ENCODE assay signal across 9 mouse cellular contexts in the genomic region with DNA sequence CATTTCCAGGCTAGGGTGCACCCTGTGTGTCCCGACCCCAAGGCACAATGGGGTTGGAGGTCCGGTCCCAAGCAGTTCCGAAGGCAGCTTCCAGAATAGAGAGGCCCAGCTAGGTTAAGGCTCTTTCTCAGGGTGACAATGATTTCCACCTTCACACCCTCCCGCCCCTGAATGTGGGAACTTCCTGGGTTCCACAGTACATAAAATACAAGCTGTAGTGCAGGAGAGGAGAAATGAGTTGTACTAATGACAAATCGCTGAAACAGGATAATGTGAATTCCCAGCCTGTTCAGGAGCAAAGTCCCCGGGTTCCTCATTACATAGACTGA. TPM values are rescaled to one million over a fixed set of nuclear protein-coding genes. Genes with fewer than 3 reads are reported as not detected.
DNase-seq lines count a peak whose midpoint lies in the region; ATAC-seq and TF ChIP-seq lines count a peak whose summit lies in the region.
"Had no signal": no experiment of that assay in that cellular context is flagged by ENCODE, and none has a peak within 500 bp of the region (broad histone marks: within the 10 kb centered on the region; RNA-seq: fewer than 3 reads in every experiment).

No protein-coding gene starts in this region.

- no peaks in the 10 kb centered on the region for H3K27me3 ChIP-seq in kidney, adult 2 months (replicated peaks; ENCODE audit: control insufficient read depth, insufficient read depth, low read length)
- peaks cover 4% of the 10 kb centered on the region; the same call in 1 of the 2 replicates for H3K27me3 ChIP-seq in forebrain, embryonic 12.5 days
- no peaks in the 10 kb centered on the region for H3K27me3 ChIP-seq in limb, embryonic 10.5 days (ENCODE audit: low read depth, poor library complexity, severe bottlenecking)
- H3K27me3 ChIP-seq in neural tube, embryonic 14.5 days (ENCODE audit: control insufficient read depth, insufficient read depth, low read length) = no peaks in the 10 kb centered on the region

- peak; percentile 36 for ATAC-seq in forebrain, embryonic 12.5 days (ENCODE audit: low FRiP score)
- no peak for ATAC-seq in neural tube, embryonic 14.5 days (ENCODE audit: low read depth)

- no peak overlapping the region for H3K4me3 ChIP-seq in kidney, adult 2 months (ENCODE audit: insufficient read depth, low read depth, low read length)
- 0 out of 2 replicates have a peak overlapping the region, but pooled peaks have one; percentile 7 for H3K4me3 ChIP-seq in forebrain, embryonic 12.5 days (replicated peaks)
- no peak overlapping the region for H3K4me3 ChIP-seq in limb, embryonic 10.5 days
- H3K4me3 ChIP-seq in neural tube, embryonic 14.5 days (ENCODE audit: low read depth, low read length) = no peak overlapping the region

- WGBS in kidney, adult 2 months = 37% methylated on average over 6 of the region's 6 CpGs
- WGBS in forebrain, embryonic 12.5 days = 10% methylated on average over 6 of the region's 6 CpGs
- 64% methylated on average over 6 of the region's 6 CpGs for WGBS in limb, embryonic 10.5 days
- WGBS in neural tube, embryonic 14.5 days = 11% methylated on average over 6 of the region's 6 CpGs

- peak overlapping the region; percentile 38 for H3K4me2 ChIP-seq in forebrain, embryonic 12.5 days
- H3K4me2 ChIP-seq in neural tube, embryonic 14.5 days (ENCODE audit: low read depth, low read length) = no peak overlapping the region; the same call in 1 of the 2 replicates

- peak overlapping the region; percentile 40; the same call in 1 of the 2 replicates for H3K27ac ChIP-seq in kidney, adult 2 months (ENCODE audit: insufficient read depth, low read depth, low read length)
- peak overlapping the region; percentile 91 for H3K27ac ChIP-seq in forebrain, embryonic 12.5 days
- H3K27ac ChIP-seq in limb, embryonic 10.5 days = peak overlapping the region; percentile 69
- H3K27ac ChIP-seq in neural tube, embryonic 14.5 days (ENCODE audit: low read depth, low read length) = peak overlapping the region; percentile 60; the same call in 1 of the 2 replicates

- H3K36me3 ChIP-seq in kidney, adult 2 months (ENCODE audit: control insufficient read depth, insufficient read depth, low read length) = peaks cover 2% of the 10 kb centered on the region; the same call in 1 of the 2 replicates
- H3K36me3 ChIP-seq in forebrain, embryonic 12.5 days (replicated peaks) = no peaks in the 10 kb centered on the region; the same call in 1 of the 2 replicates
- peaks cover 28% of the 10 kb centered on the region for H3K36me3 ChIP-seq in limb, embryonic 10.5 days
- H3K36me3 ChIP-seq in neural tube, embryonic 14.5 days (ENCODE audit: control insufficient read depth, insufficient read depth, low read length) = no peaks in the 10 kb centered on the region

- TF ChIP-seq POLR2A in kidney, adult 2 months (IDR thresholded peaks at IDR 0.05; ENCODE audit: low read depth, low read length) = no peak

- no peak for TF ChIP-seq CTCF in kidney, adult 2 months (conservative IDR thresholded peaks at IDR 0.05; ENCODE audit: insufficient read depth, insufficient read length, low read depth, low read length)

- H3K4me1 ChIP-seq in kidney, adult 2 months (ENCODE audit: control insufficient read depth, insufficient read depth, low read length) = peaks cover 20% of the 10 kb centered on the region
- H3K4me1 ChIP-seq in forebrain, embryonic 12.5 days = peaks cover 40% of the 10 kb centered on the region
- H3K4me1 ChIP-seq in limb, embryonic 10.5 days = peaks cover 36% of the 10 kb centered on the region
- peaks cover 26% of the 10 kb centered on the region for H3K4me1 ChIP-seq in neural tube, embryonic 14.5 days (ENCODE audit: control insufficient read depth, insufficient read depth, low read length)

- no peaks in the 10 kb centered on the region for H3K9me3 ChIP-seq in forebrain, embryonic 12.5 days
- H3K9me3 ChIP-seq in limb, embryonic 10.5 days (replicated peaks) = no peaks in the 10 kb centered on the region
- H3K9me3 ChIP-seq in neural tube, embryonic 14.5 days (ENCODE audit: control insufficient read depth, low read length) = no peaks in the 10 kb centered on the region

- peak; percentile 39 for DNase-seq in kidney, adult 2 months
- no peak for DNase-seq in kidney, adult 8-10 months
- peak; percentile 43 for DNase-seq in limb, embryonic 10.5 days (ENCODE audit: low spot score)
- DNase-seq in cerebellum, postnatal 10 days = no peak
- no peak for DNase-seq in cerebellum, postnatal 4 days (ENCODE audit: low spot score in 2 of 2)
- no peak for DNase-seq in urinary bladder, postnatal 10 days (ENCODE audit: low spot score)
- DNase-seq: heart, postnatal 36 days had no signal

- peak overlapping the region; percentile 38; the same call in 1 of the 2 replicates for H3K9ac ChIP-seq in forebrain, embryonic 12.5 days
- H3K9ac ChIP-seq in neural tube, embryonic 14.5 days (replicated peaks; ENCODE audit: low read depth, low read length) = no peak overlapping the region

RNA-seq across cellular contexts. Expression of gene Meis2, which starts 46.2 kb away (rescaled TPM):
- 28.5 and 32.2 TPM in 2 replicates for polyA plus RNA-seq in kidney, adult 2 months (2012; rRNA removed)
- polyA plus RNA-seq in forebrain, embryonic 12.5 days (2016; fragmentation: Nextera tagmentation; extraction: Ambion mirVana) = 104 and 111 TPM in 2 replicates
- 63.2 and 65.7 TPM in 2 replicates for polyA plus RNA-seq in limb, embryonic 10.5 days (2016; fragmentation: Nextera tagmentation; extraction: Ambion mirVana)
- 102 and 117 TPM in 2 replicates for polyA plus RNA-seq in neural tube, embryonic 14.5 days (2014; fragmentation: Nextera tagmentation; extraction: Ambion mirVana)

Comparison
In these comparisons a context has a peak if more than half of its experiments do, and no peak if none do; other contexts are left out.
1. DNase-seq: peak in kidney, adult 2 months (single experiment) and limb, embryonic 10.5 days (single experiment); none in kidney, adult 8-10 months (0 of 2), cerebellum, postnatal 10 days (0 of 2), cerebellum, postnatal 4 days (0 of 2) and urinary bladder, postnatal 10 days (single experiment).
2. H3K27ac ChIP-seq: peak in every context shown above with its lines; median percentile 91 in forebrain, embryonic 12.5 days; 69 in limb, embryonic 10.5 days; 60 in neural tube, embryonic 14.5 days; 40 in kidney, adult 2 months.